Mouse (Mus musculus) heart, embryonic 16.5 days (tissue): Measurements from ENCODE around the gene Son. TPM values are rescaled to one million over a fixed set of nuclear protein-coding genes. Genes with fewer than 3 reads are reported as not detected.

ENCODE experiments used
- ATAC-seq: fragments of 200-750 bp; cut with Nextera tagmentation; replicated peaks from 2 replicates; pipeline ENCODE4 v1.8.0; 2017; ENCODE audit warnings: moderate number of reproducible peaks; ENCODE audit not compliant: insufficient read depth, low FRiP score; ENCODE audit errors: extremely low read depth
- H3K27ac ChIP-seq: fragments of 300-500 bp; sonication (generic); 2 replicates; pipeline ENCODE4 v1.5.1; 2014; ENCODE audit warnings: mild to moderate bottlenecking, low read length, control low read depth, moderate library complexity
- H3K27me3 ChIP-seq: fragments of 300-500 bp; sonication (generic); 2 replicates; pipeline ENCODE4 v1.6.1; 2014; ENCODE audit warnings: low read length, mixed read lengths; ENCODE audit not compliant: control insufficient read depth, insufficient read depth
- H3K36me3 ChIP-seq: fragments of 300-500 bp; sonication (generic); 2 replicates; pipeline ENCODE4 v1.6.1; 2014; ENCODE audit not compliant: control insufficient read depth, insufficient read depth
- H3K4me1 ChIP-seq: fragments of 300-500 bp; sonication (generic); 2 replicates; pipeline ENCODE4 v1.6.1; 2014; ENCODE audit warnings: low read length, mixed read lengths; ENCODE audit not compliant: control insufficient read depth, insufficient read depth
- H3K4me2 ChIP-seq: fragments of 300-500 bp; sonication (generic); 2 replicates; pipeline ENCODE4 v1.6.1; 2014; ENCODE audit warnings: low read depth, mild to moderate bottlenecking, control low read depth, low read length
- H3K4me3 ChIP-seq: fragments of 300-500 bp; sonication (generic); 2 replicates; pipeline ENCODE4 v1.5.1; 2014; ENCODE audit warnings: mild to moderate bottlenecking, control low read depth, low read length
- H3K9ac ChIP-seq: fragments of 300-500 bp; sonication (generic); 2 replicates; pipeline ENCODE4 v1.6.1; 2014; ENCODE audit warnings: low read length, control low read depth
- H3K9me3 ChIP-seq: fragments of 300-500 bp; sonication (generic); replicated peaks from 2 replicates; pipeline ENCODE4 v1.6.1; 2016; ENCODE audit warnings: low read length; ENCODE audit not compliant: control insufficient read depth
- WGBS: fragments of 180-500 bp; shearing (Covaris S2); extraction: QIAGEN DNeasy Blood & Tissue Kit; methylation state at CpG from one replicate; pipeline ENCODE4 v1.1.7; 2014; 5-methylcytosine and 5-hydroxymethylcytosine counted together
- polyA plus RNA-seq: library from polyadenylated mRNA; unstranded; fragments of >200 nt; fragmentation: Nextera tagmentation; extraction: Ambion mirVana; gene quantifications from 2 replicates; pipeline ENCODE4 v1.2.1, GENCODE M21; 2015

Son gene
- 77.4 and 81.7 TPM in 2 replicates for polyA plus RNA-seq

DNA sequence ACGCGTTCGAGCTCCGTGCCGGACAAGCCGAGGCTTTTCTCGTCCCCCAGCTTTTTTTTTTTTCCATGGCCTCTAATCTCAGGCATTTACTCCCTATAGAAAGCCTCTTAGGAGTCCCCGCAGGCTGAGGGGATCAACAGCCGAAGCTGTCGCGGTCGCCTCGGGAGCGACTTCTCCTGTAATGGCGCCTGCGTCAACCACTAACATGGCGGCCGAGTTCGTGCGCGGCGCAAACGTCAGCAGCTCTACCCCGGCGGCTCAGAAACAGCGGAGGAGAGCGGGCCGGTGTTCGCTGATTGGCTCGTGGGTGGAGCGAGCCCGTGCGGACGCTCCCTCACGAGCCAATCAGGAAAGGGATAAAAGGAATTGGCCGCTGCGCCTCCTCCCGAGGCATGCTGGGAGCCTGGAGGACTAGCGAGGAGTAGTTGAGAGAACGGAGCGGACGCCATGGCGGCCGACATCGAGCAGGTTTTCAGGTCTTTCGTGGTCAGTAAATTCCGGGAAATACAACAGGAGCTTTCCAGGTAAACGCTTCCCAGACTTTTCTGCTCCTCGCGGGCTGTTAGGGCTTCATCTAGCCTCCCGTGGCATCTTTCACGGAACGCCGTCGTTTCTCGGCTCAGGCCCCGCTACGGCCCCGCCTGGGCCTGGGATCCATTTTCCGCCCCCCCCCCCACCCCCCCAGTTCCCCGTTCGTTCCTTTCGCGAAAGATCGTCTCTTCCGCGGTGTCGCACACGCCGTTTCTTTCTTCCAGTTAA is at the start of gene Son:
TSS of gene Son (plus strand) at position 46 of the 759 bp plus-strand sequence.
- Histone ChIP-seq H3K4me2 (peak within 1 kb of the TSS; percentile 82), H3K4me1 (peaks cover 12% of the 10 kb centered on the region), H3K9ac (peak within 1 kb of the TSS; percentile 93), H3K9me3 (no peaks in the 10 kb centered on the region), H3K27me3 (no peaks in the 10 kb centered on the region), H3K36me3 (peaks cover 11% of the 10 kb centered on the region), H3K27ac (peak within 1 kb of the TSS; percentile 100), H3K4me3 (peak within 1 kb of the TSS; percentile 72)
- WGBS, result under 1% methylated on average over 68 of the region's 70 CpGs
- ATAC-seq, result peak; percentile 96

DNA sequence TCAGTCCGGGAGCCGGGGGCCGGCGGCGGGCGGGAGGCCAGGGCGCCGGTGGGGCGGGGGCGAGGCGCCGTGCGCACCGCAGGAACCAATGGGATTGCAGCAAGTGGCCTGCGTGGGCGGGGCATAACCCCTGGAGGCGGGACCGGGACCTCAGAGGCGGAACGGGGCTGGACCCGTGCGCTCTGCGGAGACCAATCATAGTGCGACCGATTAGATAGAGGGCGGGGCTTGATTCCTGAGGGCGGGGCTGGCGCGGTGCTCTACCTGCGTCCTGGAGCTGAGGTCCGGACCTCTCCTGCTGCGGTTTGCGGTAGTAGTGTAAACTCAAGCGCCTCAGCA is 49.7 kb upstream of the Son start, which contains the start of gene Tmem50b:
TSS of gene Tmem50b (minus strand) at position 129 of the 339 bp plus-strand sequence.
- Histone ChIP-seq H3K27ac (peak within 1 kb of the TSS; percentile 76), H3K4me2 (peak within 1 kb of the TSS; percentile 95), H3K9ac (peak within 1 kb of the TSS; percentile 88), H3K36me3 (no peaks in the 10 kb centered on the region), H3K27me3 (no peaks in the 10 kb centered on the region), H3K4me1 (peaks cover 9% of the 10 kb centered on the region), H3K4me3 (peak within 1 kb of the TSS; percentile 89), H3K9me3 (no peaks in the 10 kb centered on the region)
- ATAC-seq, result peak; percentile 99
- WGBS, result under 1% methylated on average over 34 of the region's 34 CpGs

GRCm38 (mm10) chr16:91599242-91599641 is 48.1 kb upstream of the Son start:
- Histone ChIP-seq H3K9me3 (no peaks in the 10 kb centered on the region), H3K4me3 (no peak overlapping the region), H3K27ac (no peak overlapping the region), H3K36me3 (no peaks in the 10 kb centered on the region), H3K4me1 (peaks cover 9% of the 10 kb centered on the region), H3K9ac (no peak overlapping the region), H3K4me2 (no peak overlapping the region), H3K27me3 (no peaks in the 10 kb centered on the region)
- ATAC-seq, result no peak

GRCm38 (mm10) chr16:91601081-91601480 is 46.2 kb upstream of the Son start:
- no peak overlapping the region for H3K27ac ChIP-seq
- peaks cover 9% of the 10 kb centered on the region for H3K4me1 ChIP-seq
- no peak for ATAC-seq
- 72% methylated on average over 4 of the region's 4 CpGs for WGBS
- no peak overlapping the region for H3K4me3 ChIP-seq
- H3K9ac ChIP-seq, result no peak overlapping the region
- no peaks in the 10 kb centered on the region for H3K27me3 ChIP-seq
- no peaks in the 10 kb centered on the region for H3K36me3 ChIP-seq
- no peak overlapping the region for H3K4me2 ChIP-seq
- H3K9me3 ChIP-seq, result no peaks in the 10 kb centered on the region

DNA sequence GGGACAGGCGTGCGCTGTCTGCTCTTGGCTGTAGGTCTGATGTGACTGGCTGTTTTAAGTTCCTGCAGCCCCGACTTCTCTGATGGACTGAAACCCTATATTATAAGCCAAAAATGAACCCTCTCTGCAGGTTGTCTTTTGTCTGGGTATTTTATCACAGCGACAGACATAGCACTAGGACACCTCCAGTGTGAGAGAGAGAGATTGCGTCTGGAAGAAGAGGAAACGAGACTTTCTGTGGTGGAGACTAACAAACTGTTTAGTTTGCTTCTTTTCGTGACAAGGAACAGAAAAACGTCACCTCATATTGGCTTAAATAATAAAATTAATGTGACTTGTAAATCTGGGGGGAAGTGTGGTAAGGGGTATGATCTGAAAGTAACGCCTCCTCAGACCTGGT is 45.6 kb upstream of the Son start:
- 64% methylated on average over 9 of the region's 9 CpGs for WGBS
- Histone ChIP-seq H3K36me3 (no peaks in the 10 kb centered on the region), H3K4me3 (no peak overlapping the region), H3K27ac (no peak overlapping the region), H3K4me1 (peaks cover 4% of the 10 kb centered on the region), H3K4me2 (no peak overlapping the region), H3K27me3 (no peaks in the 10 kb centered on the region), H3K9ac (no peak overlapping the region), H3K9me3 (no peaks in the 10 kb centered on the region)
- ATAC-seq, result no peak

DNA sequence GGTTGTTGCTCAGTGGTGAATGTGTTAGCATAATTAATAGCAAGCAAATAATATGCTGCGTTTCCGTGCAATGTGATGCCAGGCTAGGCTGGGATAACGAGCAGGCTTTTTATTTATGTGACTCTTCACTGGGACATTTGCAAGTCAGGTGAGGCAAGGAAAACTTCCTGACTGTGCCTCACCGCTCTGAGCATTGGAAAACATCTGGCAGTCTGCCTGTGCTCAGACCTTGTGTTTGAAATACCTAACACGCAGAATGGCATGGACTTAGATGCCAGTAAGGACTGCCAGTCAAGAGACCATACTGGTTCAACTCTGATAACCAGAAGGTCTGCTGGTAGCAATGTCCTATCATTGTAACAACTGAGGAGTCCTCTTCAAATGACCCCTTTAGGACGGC is 42.1 kb upstream of the Son start:
- Histone ChIP-seq H3K4me1 (peaks cover 8% of the 10 kb centered on the region), H3K36me3 (no peaks in the 10 kb centered on the region), H3K9ac (no peak overlapping the region), H3K27ac (no peak overlapping the region), H3K9me3 (no peaks in the 10 kb centered on the region), H3K4me3 (no peak overlapping the region), H3K4me2 (no peak overlapping the region), H3K27me3 (no peaks in the 10 kb centered on the region)
- no peak for ATAC-seq
- WGBS, result 74% methylated on average over 6 of the region's 6 CpGs

DNA sequence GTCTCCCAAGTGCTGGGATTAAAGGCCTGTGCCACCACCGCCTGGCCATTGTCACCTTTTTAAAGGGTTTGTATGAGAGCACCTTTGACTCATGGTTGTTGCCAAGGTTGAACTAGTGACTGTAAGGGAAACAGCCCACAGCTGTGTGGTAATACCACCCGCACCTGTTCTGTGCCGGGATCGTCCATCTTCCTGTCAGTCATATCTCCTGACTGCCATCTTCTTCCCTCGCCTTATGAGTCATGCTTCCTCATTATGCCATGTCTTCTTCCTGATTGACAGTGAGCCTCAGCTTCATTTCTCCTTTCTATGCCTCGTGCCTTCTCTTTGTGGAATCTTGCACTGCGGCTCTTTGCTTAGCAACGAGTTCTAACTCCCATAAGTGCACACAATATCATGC is 40.3 kb upstream of the Son start:
- H3K36me3 ChIP-seq, result no peaks in the 10 kb centered on the region
- H3K4me3 ChIP-seq, result no peak overlapping the region
- no peaks in the 10 kb centered on the region for H3K27me3 ChIP-seq
- no peak overlapping the region for H3K9ac ChIP-seq
- H3K9me3 ChIP-seq, result no peaks in the 10 kb centered on the region
- H3K4me1 ChIP-seq, result peaks cover 10% of the 10 kb centered on the region
- no peak overlapping the region for H3K4me2 ChIP-seq
- no peak overlapping the region for H3K27ac ChIP-seq
- no peak for ATAC-seq
- 80% methylated on average over 8 of the region's 8 CpGs for WGBS

- H3K4me2 ChIP-seq, result no peak overlapping the region
- ATAC-seq, result peak; percentile 50; the same call in 1 of the 2 replicates
- H3K27me3 ChIP-seq, result no peaks in the 10 kb centered on the region
- no peak overlapping the region for H3K9ac ChIP-seq
- no peak overlapping the region for H3K4me3 ChIP-seq
- H3K36me3 ChIP-seq, result no peaks in the 10 kb centered on the region
- no peaks in the 10 kb centered on the region for H3K9me3 ChIP-seq
- peaks cover 10% of the 10 kb centered on the region for H3K4me1 ChIP-seq
- 51% methylated on average over 9 of the region's 9 CpGs for WGBS
- H3K27ac ChIP-seq, result peak overlapping the region; percentile 66
Observed at GRCm38 (mm10) chr16:91609501-91610245, 37.6 kb upstream of the Son start.

DNA sequence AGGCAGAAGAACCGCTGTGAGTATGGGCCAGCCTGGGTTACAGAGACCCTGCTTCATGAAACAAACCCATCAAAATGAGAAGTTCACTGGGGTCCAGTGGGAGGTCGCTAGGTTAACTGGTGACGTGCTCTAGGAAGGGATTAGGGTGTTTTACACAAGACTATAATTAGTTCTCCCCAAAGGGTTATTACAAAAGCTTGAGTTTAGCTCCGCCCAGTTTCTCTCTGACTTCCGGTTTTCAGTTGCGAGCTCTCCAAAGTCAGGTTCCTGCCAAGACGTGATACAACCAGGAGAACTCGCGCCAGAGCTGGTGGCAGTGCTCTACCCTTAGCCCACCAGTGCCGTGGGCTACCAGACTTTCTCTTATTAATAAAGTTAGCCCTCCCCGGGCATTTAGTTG is 36.1 kb upstream of the Son start:
- ATAC-seq, result no peak
- Histone ChIP-seq H3K4me2 (no peak overlapping the region), H3K4me3 (no peak overlapping the region), H3K27ac (no peak overlapping the region), H3K9ac (no peak overlapping the region), H3K36me3 (no peaks in the 10 kb centered on the region), H3K4me1 (peaks cover 10% of the 10 kb centered on the region), H3K9me3 (no peaks in the 10 kb centered on the region), H3K27me3 (no peaks in the 10 kb centered on the region)
- WGBS, result 68% methylated on average over 11 of the region's 11 CpGs
